Mouse (Mus musculus): ENCODE results near the gene Hrk.

Hrk gene

GRCm38 (mm10) chr5:118164581-118164980, at the start of gene Hrk:
Gene Hrk, plus strand, starts transcription at chr5:118164648.
- in situ Hi-C loops (cut with MboI; ENCODE audit: unreplicated experiment in 2 of 2), result no loop called here

GRCm38 (mm10) chr5:118118351-118118750, 46.1 kb upstream of the Hrk start:
- in situ Hi-C loops (cut with MboI; ENCODE audit: unreplicated experiment in 2 of 2), result no loop called here

GRCm38 (mm10) chr5:118118922-118119321, 45.5 kb upstream of the Hrk start:
- in situ Hi-C loops (cut with MboI; ENCODE audit: unreplicated experiment in 2 of 2), result no loop called here

GRCm38 (mm10) chr5:118120670-118121069, 43.8 kb upstream of the Hrk start:
- in situ Hi-C loops (cut with MboI; ENCODE audit: unreplicated experiment in 2 of 2), result no loop called here

GRCm38 (mm10) chr5:118121928-118122327, 42.5 kb upstream of the Hrk start:
- in situ Hi-C loops (cut with MboI; ENCODE audit: unreplicated experiment in 2 of 2), result no loop called here

- in situ Hi-C loops (cut with MboI; ENCODE audit: unreplicated experiment in 2 of 2), result no loop called here
Observed at GRCm38 (mm10) chr5:118123096-118123495, 41.4 kb upstream of the Hrk start.

- in situ Hi-C loops (cut with MboI; ENCODE audit: unreplicated experiment in 2 of 2), result no loop called here
Observed at GRCm38 (mm10) chr5:118126671-118127070, 37.8 kb upstream of the Hrk start.

- in situ Hi-C loops (cut with MboI; ENCODE audit: unreplicated experiment in 2 of 2), result no loop called here
Observed at GRCm38 (mm10) chr5:118128208-118128607, 36.2 kb upstream of the Hrk start.

- in situ Hi-C loops (cut with MboI; ENCODE audit: unreplicated experiment in 2 of 2), result no loop called here
Observed at GRCm38 (mm10) chr5:118128651-118129050, 35.8 kb upstream of the Hrk start.

- in situ Hi-C loops (cut with MboI; ENCODE audit: unreplicated experiment in 2 of 2), result no loop called here
Observed at GRCm38 (mm10) chr5:118136391-118136790, 28.1 kb upstream of the Hrk start.

GRCm38 (mm10) chr5:118139630-118140029, 24.8 kb upstream of the Hrk start:
- in situ Hi-C loops (cut with MboI; ENCODE audit: unreplicated experiment in 2 of 2), result no loop called here

- in situ Hi-C loops (cut with MboI; ENCODE audit: unreplicated experiment in 2 of 2), result no loop called here
Observed at GRCm38 (mm10) chr5:118142471-118142870, 22.0 kb upstream of the Hrk start.

- in situ Hi-C loops (cut with MboI; ENCODE audit: unreplicated experiment in 2 of 2), result no loop called here
Observed at GRCm38 (mm10) chr5:118143211-118144026, 21.0 kb upstream of the Hrk start.

GRCm38 (mm10) chr5:118144327-118144726, 20.1 kb upstream of the Hrk start:
- in situ Hi-C loops (cut with MboI; ENCODE audit: unreplicated experiment in 2 of 2), result no loop called here

GRCm38 (mm10) chr5:118144770-118145169, 19.7 kb upstream of the Hrk start:
- in situ Hi-C loops (cut with MboI; ENCODE audit: unreplicated experiment in 2 of 2), result no loop called here

- in situ Hi-C loops (cut with MboI; ENCODE audit: unreplicated experiment in 2 of 2), result no loop called here
Observed at GRCm38 (mm10) chr5:118145458-118145857, 19.0 kb upstream of the Hrk start.

- in situ Hi-C loops (cut with MboI; ENCODE audit: unreplicated experiment in 2 of 2), result no loop called here
Observed at GRCm38 (mm10) chr5:118145999-118146679, 18.3 kb upstream of the Hrk start.

GRCm38 (mm10) chr5:118147264-118147663, 17.2 kb upstream of the Hrk start:
- in situ Hi-C loops (cut with MboI; ENCODE audit: unreplicated experiment in 2 of 2), result no loop called here

GRCm38 (mm10) chr5:118149711-118150110, 14.7 kb upstream of the Hrk start:
- in situ Hi-C loops (cut with MboI; ENCODE audit: unreplicated experiment in 2 of 2), result no loop called here

GRCm38 (mm10) chr5:118154839-118155564, 9.4 kb upstream of the Hrk start, which contains the start of gene Fbxw8:
Gene Fbxw8, minus strand, starts transcription at chr5:118155464.
- in situ Hi-C loops (cut with MboI; ENCODE audit: unreplicated experiment in 2 of 2), result no loop called here

- in situ Hi-C loops (cut with MboI; ENCODE audit: unreplicated experiment in 2 of 2), result no loop called here
Observed at GRCm38 (mm10) chr5:118155565-118155947, 8.9 kb upstream of the Hrk start.

All from v-Abl transformed pro-B cells (cell line).